Mouse (Mus musculus) c-Kit-negative CD71-positive TER-119-positive erythroid progenitor cells, embryonic 14.5 days (primary cell): ENCODE results near the gene Apom.

Experiments used
- DNase-seq: peaks from one replicate; pipeline ENCODE4 v3.0.0-alpha.2; 2013; ENCODE audit warnings: low read depth, low spot score

Gene Apom

GRCm38 (mm10) chr17:35158850-35159593 is 27.2 kb upstream of the Apom start:
- no peak for DNase-seq

GRCm38 (mm10) chr17:35157661-35158175 is 25.9 kb upstream of the Apom start:
- DNase-seq, result no peak

- no peak for DNase-seq
These were observed 25.4 kb upstream of the Apom start for GRCm38 (mm10) chr17:35157254-35157653.

GRCm38 (mm10) chr17:35156461-35157200 is 24.8 kb upstream of the Apom start:
- DNase-seq, result no peak

GRCm38 (mm10) chr17:35155451-35155850 is 23.6 kb upstream of the Apom start:
- DNase-seq, result no peak

- DNase-seq, result no peak
These were observed 22.8 kb upstream of the Apom start for GRCm38 (mm10) chr17:35154616-35155015.

- no peak for DNase-seq
These were observed 22.1 kb upstream of the Apom start for GRCm38 (mm10) chr17:35153931-35154330.

- DNase-seq, result no peak
These were observed 21.2 kb upstream of the Apom start for GRCm38 (mm10) chr17:35153077-35153476.

GRCm38 (mm10) chr17:35152121-35152520 is 20.3 kb upstream of the Apom start:
- no peak for DNase-seq

- DNase-seq, result no peak
These were observed 16.2 kb upstream of the Apom start for GRCm38 (mm10) chr17:35147922-35148639.

- no peak for DNase-seq
These were observed 15.5 kb upstream of the Apom start for GRCm38 (mm10) chr17:35147348-35147747.

- DNase-seq, result no peak
These were observed 14.3 kb upstream of the Apom start for GRCm38 (mm10) chr17:35146139-35146538.

- DNase-seq, result no peak
These were observed 10.1 kb upstream of the Apom start for GRCm38 (mm10) chr17:35141971-35142370.

GRCm38 (mm10) chr17:35140490-35140996 is 8.7 kb upstream of the Apom start:
- DNase-seq, result no peak

GRCm38 (mm10) chr17:35139269-35139668 is 7.4 kb upstream of the Apom start:
- DNase-seq, result no peak

GRCm38 (mm10) chr17:35135591-35136320 is 3.9 kb upstream of the Apom start:
- peak; percentile 49 for DNase-seq

- peak; percentile 90 for DNase-seq
These were observed 3.1 kb upstream of the Apom start, which contains the start of gene Bag6 for GRCm38 (mm10) chr17:35134801-35135590. Gene Bag6 (plus strand): TSS chr17:35135178.

GRCm38 (mm10) chr17:35133517-35133916 is 1.7 kb upstream of the Apom start:
- DNase-seq, result no peak

GRCm38 (mm10) chr17:35132174-35132560 is 317 bp upstream of the Apom start:
- no peak for DNase-seq

- no peak for DNase-seq
These were observed 812 bp downstream of the Apom start for GRCm38 (mm10) chr17:35131038-35131437.
